Mouse (Mus musculus): ENCODE data around the gene Ereg.

The Ereg gene

GRCm38 (mm10) chr5:91074450-91074950 is at the start of gene Ereg:
Gene Ereg (plus strand): TSS chr5:91074622.
- peak; percentile 49 for DNase-seq (ENCODE audit: low spot score)

DNA sequence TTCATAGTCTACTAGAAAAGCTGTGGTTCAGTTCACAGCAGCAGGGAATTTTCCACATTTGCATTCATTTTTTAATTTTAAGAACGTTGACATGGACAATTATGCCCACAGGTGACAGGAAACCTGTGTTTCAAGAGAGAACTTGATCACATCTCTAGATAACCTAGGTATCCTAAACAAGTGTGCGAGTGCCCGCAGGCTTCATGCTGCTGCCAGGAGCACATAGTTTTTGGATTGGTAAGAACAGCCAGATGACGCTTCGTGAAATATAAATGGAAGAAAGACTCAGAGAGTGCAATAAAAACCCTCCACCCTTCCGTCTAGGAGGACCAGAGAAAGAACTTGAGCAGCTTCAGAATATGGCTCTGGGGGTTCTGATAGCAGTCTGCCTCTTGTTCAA is 47.3 kb upstream of the Ereg start, which contains the start of gene Epgn:
TSS of gene Epgn (plus strand) at position 301 of the 400 bp plus-strand sequence.
- DNase-seq (ENCODE audit: low spot score) = no peak

GRCm38 (mm10) chr5:91027840-91028239 is 46.6 kb upstream of the Ereg start:
- no peak for DNase-seq (ENCODE audit: low spot score)

DNA sequence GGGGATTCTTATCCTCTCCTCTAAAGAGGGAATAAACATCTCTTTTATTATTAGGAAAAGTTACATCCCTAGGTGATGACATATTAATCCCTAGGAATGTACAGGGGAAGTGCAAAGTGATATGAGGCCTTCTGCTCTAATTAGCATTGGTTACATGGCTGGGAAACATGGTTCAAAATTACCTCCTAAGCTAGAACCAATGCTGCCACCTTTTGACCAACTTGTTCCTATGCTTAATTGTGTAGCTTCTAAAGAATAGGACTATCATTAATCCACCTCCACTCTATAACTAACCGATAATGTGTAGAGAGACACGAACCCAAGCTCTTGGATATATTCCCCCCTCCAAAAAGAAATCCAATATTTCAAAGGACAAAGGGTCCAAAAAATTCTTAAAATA is 43.8 kb upstream of the Ereg start:
- no peak for DNase-seq (ENCODE audit: low spot score)

- no peak for DNase-seq (ENCODE audit: low spot score)
Measured at GRCm38 (mm10) chr5:91035341-91035740, 39.1 kb upstream of the Ereg start.

DNA sequence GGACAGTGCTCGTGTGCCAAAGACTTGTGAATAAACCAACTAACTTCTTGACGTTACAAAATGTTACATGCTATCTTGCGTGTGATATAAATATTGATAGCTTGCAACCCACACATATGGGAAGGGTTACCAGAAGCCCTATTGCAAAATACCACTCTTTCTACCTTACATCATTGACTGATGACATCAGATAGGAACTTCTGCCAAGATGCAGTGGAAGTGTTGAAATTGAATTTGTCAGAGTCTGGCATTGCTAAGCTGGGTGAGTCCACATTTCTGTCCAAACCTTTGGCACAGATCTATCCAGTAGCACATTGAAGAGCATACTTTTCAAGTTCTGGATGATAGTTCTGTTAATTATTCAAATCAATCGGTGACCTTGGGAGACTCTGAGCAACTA is 37.8 kb upstream of the Ereg start:
- no peak for DNase-seq (ENCODE audit: low spot score)

DNA sequence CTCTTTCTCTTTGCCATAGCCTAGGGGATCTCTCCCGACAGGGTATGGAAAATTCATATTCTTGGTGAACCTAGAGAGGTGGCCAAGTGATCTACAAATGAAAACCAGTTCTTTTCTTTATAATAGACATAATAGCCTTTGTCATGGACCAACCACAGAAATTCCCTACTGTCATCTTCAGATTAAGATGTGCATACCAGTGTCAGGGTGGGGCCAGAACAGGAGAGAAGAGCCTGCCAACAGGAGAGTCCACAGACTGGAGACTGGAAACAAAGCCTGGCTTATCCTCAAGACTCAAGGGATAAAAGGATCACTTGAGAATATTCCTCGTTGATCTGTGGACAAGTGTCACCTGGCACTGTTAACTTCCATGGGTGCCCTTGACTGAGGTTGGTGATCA is 36.7 kb upstream of the Ereg start:
- no peak for DNase-seq (ENCODE audit: low spot score)

- DNase-seq (ENCODE audit: low spot score) = peak; percentile 47
Measured at GRCm38 (mm10) chr5:91038547-91038946, 35.9 kb upstream of the Ereg start.

DNA sequence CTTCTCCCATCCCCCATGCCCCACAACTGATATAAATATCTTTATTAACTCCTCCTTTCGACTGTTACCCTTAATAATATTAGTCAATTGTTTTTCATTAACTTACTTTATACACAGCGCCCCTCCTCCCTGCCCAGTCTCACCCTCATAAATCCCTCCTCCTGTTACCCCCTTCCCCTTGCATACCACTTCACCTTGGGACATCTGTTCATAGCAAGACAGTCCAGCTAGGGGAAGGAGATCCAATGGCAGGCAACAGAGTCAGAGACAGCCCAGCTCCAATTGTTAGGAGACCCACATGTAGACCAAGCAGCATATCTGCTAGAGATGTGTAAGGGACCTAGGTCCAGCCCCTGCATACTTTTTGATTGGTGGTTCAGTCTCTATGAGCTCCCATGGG is 35.5 kb upstream of the Ereg start:
- DNase-seq (ENCODE audit: low spot score) = no peak

DNA sequence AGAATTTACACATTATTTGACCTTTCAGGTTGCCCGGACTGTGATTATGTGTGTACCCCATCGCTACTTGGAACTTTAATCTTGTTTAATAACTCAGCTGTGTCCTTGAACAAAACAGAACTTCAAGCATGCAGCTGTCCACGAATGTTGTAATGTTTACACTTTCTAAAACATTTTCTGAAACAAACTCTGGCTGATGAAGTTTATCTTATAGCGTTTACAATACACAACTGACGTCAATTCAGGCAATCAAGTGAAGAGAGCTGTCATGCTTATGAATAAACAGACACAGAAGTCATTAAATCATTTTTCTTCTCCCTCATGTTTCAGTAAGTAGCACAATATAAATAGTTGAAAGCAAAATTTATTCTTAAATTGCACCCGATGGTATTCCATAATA is 26.4 kb upstream of the Ereg start:
- no peak for DNase-seq (ENCODE audit: low spot score)

GRCm38 (mm10) chr5:91048397-91048796 is 26.0 kb upstream of the Ereg start:
- no peak for DNase-seq (ENCODE audit: low spot score)

DNA sequence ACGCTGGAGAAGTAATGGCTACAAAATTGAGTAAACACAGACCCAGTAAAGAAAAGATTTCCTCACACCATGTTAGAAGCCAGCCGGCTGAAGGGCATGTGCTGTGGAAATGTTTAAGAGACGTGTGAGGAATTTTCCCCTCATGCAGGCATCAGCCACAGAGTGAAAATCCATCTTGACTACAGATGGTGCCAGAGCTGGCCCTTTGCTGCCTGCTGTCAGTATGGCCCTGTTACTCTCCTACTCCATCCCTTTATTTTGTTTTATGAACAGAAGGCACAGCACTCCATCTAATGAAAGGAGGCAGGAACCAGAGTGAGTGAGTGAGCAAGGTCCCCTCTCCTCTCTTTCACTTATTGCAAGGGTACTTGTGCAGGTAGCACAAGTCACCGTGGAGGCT is 2.1 kb upstream of the Ereg start:
- no peak for DNase-seq (ENCODE audit: low spot score)

GRCm38 (mm10) chr5:91073626-91074025 is 796 bp upstream of the Ereg start:
- DNase-seq (ENCODE audit: low spot score) = no peak

GRCm38 (mm10) chr5:91074026-91074425 is 396 bp upstream of the Ereg start:
- no peak for DNase-seq (ENCODE audit: low spot score)

DNA sequence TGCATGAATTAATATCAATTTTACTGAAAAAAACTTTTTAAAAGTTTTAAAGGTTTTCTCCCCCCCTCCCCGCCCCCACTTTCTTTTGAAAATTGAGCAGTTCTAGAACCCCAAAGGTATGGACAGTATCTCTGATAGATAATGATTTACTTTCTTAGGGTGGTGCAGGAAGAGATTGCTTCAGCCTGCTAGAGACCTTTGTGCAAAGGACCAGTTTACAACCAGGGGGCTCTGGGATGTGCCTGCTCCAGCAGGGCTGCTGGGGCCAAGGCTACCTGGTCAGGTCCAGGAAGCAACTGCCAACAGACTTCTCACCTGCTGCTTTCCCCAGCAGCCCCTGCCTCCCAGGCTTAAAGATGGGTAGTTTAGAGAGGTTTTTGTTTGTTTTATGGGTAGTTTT is 599 bp downstream of the Ereg start:
- no peak for DNase-seq (ENCODE audit: low spot score)

- no peak for DNase-seq (ENCODE audit: low spot score)
Measured at GRCm38 (mm10) chr5:91083016-91083415, 8.6 kb downstream of the Ereg start.

DNA sequence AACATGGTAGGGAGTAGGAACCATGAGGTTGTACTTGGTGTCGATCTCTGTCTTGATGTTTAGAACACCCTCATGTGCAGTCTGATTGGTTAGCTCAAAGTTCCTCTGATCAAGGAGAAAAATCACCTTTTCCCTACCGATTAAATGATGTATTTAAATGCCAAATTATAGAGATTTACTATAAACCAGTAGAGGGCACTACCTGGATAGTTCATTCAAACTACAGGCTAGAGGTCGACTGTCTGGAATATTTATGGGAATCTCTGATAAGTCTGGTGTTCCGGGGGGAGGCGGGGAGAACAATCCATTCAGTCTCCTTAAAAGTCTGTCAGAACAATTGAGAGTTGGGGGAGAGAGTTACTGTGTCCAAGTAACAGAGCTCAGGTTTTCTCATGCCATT is 10.9 kb downstream of the Ereg start:
- DNase-seq (ENCODE audit: low spot score) = no peak

GRCm38 (mm10) chr5:91090301-91090700 is 15.9 kb downstream of the Ereg start:
- no peak for DNase-seq (ENCODE audit: low spot score)

- DNase-seq (ENCODE audit: low spot score) = no peak
Measured at GRCm38 (mm10) chr5:91097911-91098614, 23.6 kb downstream of the Ereg start.

- DNase-seq (ENCODE audit: low spot score) = no peak
Measured at GRCm38 (mm10) chr5:91101742-91102141, 27.3 kb downstream of the Ereg start.

GRCm38 (mm10) chr5:91103943-91104665 is 29.7 kb downstream of the Ereg start:
- DNase-seq (ENCODE audit: low spot score) = no peak

GRCm38 (mm10) chr5:91106248-91106647 is 31.8 kb downstream of the Ereg start:
- no peak for DNase-seq (ENCODE audit: low spot score)

- no peak for DNase-seq (ENCODE audit: low spot score)
Measured at GRCm38 (mm10) chr5:91110023-91110670, 35.7 kb downstream of the Ereg start.
